Mouse (Mus musculus) bone marrow macrophage, adult 2 months (primary cell): Measurements from ENCODE around the gene Prlr.

Experiments used
- CTCF ChIP-seq: IDR thresholded peaks from 2 replicates; pipeline ENCODE4 v1.5.1; 2012; ENCODE audit warnings: low read depth, mild to moderate bottlenecking, low read length, moderate library complexity
- POLR2A ChIP-seq: IDR thresholded peaks from 2 replicates; pipeline ENCODE4 v1.6.1; 2012; ENCODE audit warnings: mild to moderate bottlenecking, low read depth, low read length, borderline replicate concordance

- TF ChIP-seq POLR2A (no peak), CTCF (no peak)
Observed at GRCm38 (mm10) chr15:10202504-10203302, 25.7 kb downstream of the Prlr start.
